Mouse (Mus musculus): ENCODE data around the gene Hspb8.

GRCm38 (mm10) chr5:116387302-116387935 lies 35.2 kb downstream of the Hspb8 start:
- TF ChIP-seq EP300 (IDR thresholded peaks at IDR 0.05): no peak
- no peak for TF ChIP-seq CTCF (IDR thresholded peaks at IDR 0.05)
